Mouse (Mus musculus) cerebellum, postnatal 14 days (tissue): ENCODE measurements at regions not wholly inside any gene's neighbourhood (a gene's known extent, or its start where the extent isn't known, plus 50 kb on each side); places are given as distances from the start of the nearest gene placed in this dataset.
A peak's percentile ranks its signal among the peaks of the same experiment; 100 is the strongest.

Experiments
- DNase-seq, 2 experiments: peaks; one replicate each; pipeline ENCODE4 v3.0.0; 2021; ENCODE audit warnings: mixed read lengths in 2 of 2

GRCm38 (mm10) chr1:193928607-193929006 is 558.5 kb upstream of the Camk1g start:
- DNase-seq: no peak

- no peak for DNase-seq
Observed at GRCm38 (mm10) chr1:193922756-193923155, 552.7 kb upstream of the Camk1g start.

GRCm38 (mm10) chr1:193919243-193919642 is 549.1 kb upstream of the Camk1g start:
- no peak for DNase-seq

- no peak for DNase-seq
Observed at GRCm38 (mm10) chr1:193905711-193906110, 535.6 kb upstream of the Camk1g start.

GRCm38 (mm10) chr1:193894072-193894471 is 524.0 kb upstream of the Camk1g start:
- DNase-seq: no peak

GRCm38 (mm10) chr1:193876540-193876939 is 506.4 kb upstream of the Camk1g start:
- no peak for DNase-seq

- no peak for DNase-seq
Observed at GRCm38 (mm10) chr1:193876121-193876520, 506.0 kb upstream of the Camk1g start.

GRCm38 (mm10) chr1:193875287-193875686 is 505.2 kb upstream of the Camk1g start:
- no peak for DNase-seq

- no peak for DNase-seq
Observed at GRCm38 (mm10) chr1:193870731-193871130, 500.6 kb upstream of the Camk1g start.

- peak in 1 of 2 experiments; percentile 13 for DNase-seq
Observed at GRCm38 (mm10) chr1:193868639-193869320, 498.7 kb upstream of the Camk1g start.

GRCm38 (mm10) chr1:193860767-193861299 is 490.7 kb upstream of the Camk1g start:
- no peak for DNase-seq

GRCm38 (mm10) chr1:193860354-193860753 is 490.3 kb upstream of the Camk1g start:
- DNase-seq: no peak

GRCm38 (mm10) chr1:193859257-193860125 is 489.4 kb upstream of the Camk1g start:
- no peak for DNase-seq

GRCm38 (mm10) chr1:193847922-193848321 is 477.8 kb upstream of the Camk1g start:
- no peak for DNase-seq

GRCm38 (mm10) chr1:193844868-193845267 is 474.8 kb upstream of the Camk1g start:
- no peak for DNase-seq

GRCm38 (mm10) chr1:193844461-193844860 is 474.4 kb upstream of the Camk1g start:
- DNase-seq: no peak

- no peak for DNase-seq
Observed at GRCm38 (mm10) chr1:193800998-193801397, 430.9 kb upstream of the Camk1g start.

- no peak for DNase-seq
Observed at GRCm38 (mm10) chr1:193790579-193790978, 420.5 kb upstream of the Camk1g start.

- DNase-seq: peak; percentile 36 to 67
Observed at GRCm38 (mm10) chr1:193788496-193788895, 418.4 kb upstream of the Camk1g start.

- peak; percentile 22 to 44 for DNase-seq
Observed at GRCm38 (mm10) chr1:193787417-193787816, 417.3 kb upstream of the Camk1g start.

- peak; percentile 88 to 94 for DNase-seq
Observed at GRCm38 (mm10) chr1:193784966-193785365, 414.9 kb upstream of the Camk1g start.

GRCm38 (mm10) chr1:193784526-193784925 is 414.4 kb upstream of the Camk1g start:
- DNase-seq: peak; percentile 19 to 64

GRCm38 (mm10) chr1:193778181-193778580 is 408.1 kb upstream of the Camk1g start:
- DNase-seq: no peak

GRCm38 (mm10) chr1:193769546-193769945 is 399.4 kb upstream of the Camk1g start:
- DNase-seq: no peak
